Mouse (Mus musculus) heart, embryonic 11.5 days (tissue): Measurements from ENCODE around the gene Dchs2. TPM values are rescaled to one million over a fixed set of nuclear protein-coding genes. Genes with fewer than 3 reads are reported as not detected.
"Not testable (repeated sequence)": the region's sequence is repeated elsewhere in the genome, so short reads cannot be mapped to it uniquely, and the experiment has no call there.

Source experiments
- ATAC-seq: fragments of 200-750 bp; cut with Nextera tagmentation; replicated peaks from 2 replicates; pipeline ENCODE4 v1.8.0; 2017; ENCODE audit warnings: moderate library complexity; ENCODE audit not compliant: insufficient number of reproducible peaks, low FRiP score, low TSS enrichment
- H3K27ac ChIP-seq: fragments of 300-500 bp; sonication (generic); 2 replicates; pipeline ENCODE4 v1.5.1; 2014; ENCODE audit warnings: mild to moderate bottlenecking, low read depth, low read length
- H3K27me3 ChIP-seq: fragments of 300-500 bp; sonication (generic); 2 replicates; pipeline ENCODE4 v1.6.1; 2014; ENCODE audit warnings: mild to moderate bottlenecking, low read length, mixed read lengths; ENCODE audit not compliant: control insufficient read depth, insufficient read depth
- H3K36me3 ChIP-seq: fragments of 300-500 bp; sonication (generic); 2 replicates; pipeline ENCODE4 v1.6.1; 2014; ENCODE audit warnings: mild to moderate bottlenecking, low read length, moderate library complexity, mixed read lengths; ENCODE audit not compliant: control insufficient read depth, insufficient read depth
- H3K4me1 ChIP-seq: fragments of 300-500 bp; sonication (generic); 2 replicates; pipeline ENCODE4 v1.6.1; 2014; ENCODE audit warnings: low read length; ENCODE audit not compliant: control insufficient read depth, insufficient read depth
- H3K4me2 ChIP-seq: fragments of 300-500 bp; sonication (generic); 2 replicates; pipeline ENCODE4 v1.6.1; 2014; ENCODE audit warnings: mild to moderate bottlenecking, moderate library complexity
- H3K4me3 ChIP-seq: fragments of 300-500 bp; sonication (generic); 2 replicates; pipeline ENCODE4 v1.5.1; 2014; ENCODE audit warnings: low read depth, low read length
- H3K9ac ChIP-seq: fragments of 300-500 bp; sonication (generic); 2 replicates; pipeline ENCODE4 v1.6.1; 2014; ENCODE audit warnings: mild to moderate bottlenecking, low read depth, low read length, moderate library complexity
- H3K9me3 ChIP-seq: fragments of 300-500 bp; sonication (generic); replicated peaks from 2 replicates; pipeline ENCODE4 v1.6.1; 2016; ENCODE audit warnings: low read length; ENCODE audit not compliant: control insufficient read depth
- WGBS: fragments of 180-500 bp; shearing (Covaris S2); extraction: QIAGEN DNeasy Blood & Tissue Kit; methylation state at CpG from one replicate; pipeline ENCODE4 v1.1.7; 2014; ENCODE audit not compliant: insufficient replicate concordance; 5-methylcytosine and 5-hydroxymethylcytosine counted together
- polyA plus RNA-seq: library from polyadenylated mRNA; unstranded; fragments of >200 nt; fragmentation: Nextera tagmentation; extraction: Ambion mirVana; gene quantifications from 2 replicates; pipeline ENCODE4 v1.2.1, GENCODE M21; 2014

Dchs2 gene
- polyA plus RNA-seq, 1 experiment from 2014 or later = 0.16 TPM

GRCm38 (mm10) chr3:83111485-83112261 is 16.1 kb upstream of the Dchs2 start:
- 66% methylated on average over 7 of the region's 7 CpGs for WGBS
- Histone ChIP-seq H3K9me3 (no peaks in the 10 kb centered on the region), H3K4me3 (no peak overlapping the region), H3K4me1 (no peaks in the 10 kb centered on the region; the same call in 1 of the 2 replicates), H3K9ac (no peak overlapping the region), H3K36me3 (no peaks in the 10 kb centered on the region), H3K27ac (no peak overlapping the region), H3K4me2 (no peak overlapping the region), H3K27me3 (no peaks in the 10 kb centered on the region)
- ATAC-seq = no peak

- Histone ChIP-seq H3K9me3 (no peaks in the 10 kb centered on the region), H3K4me1 (no peaks in the 10 kb centered on the region; the same call in 1 of the 2 replicates), H3K27ac (no peak overlapping the region), H3K36me3 (no peaks in the 10 kb centered on the region), H3K9ac (no peak overlapping the region), H3K27me3 (no peaks in the 10 kb centered on the region), H3K4me2 (no peak overlapping the region), H3K4me3 (no peak overlapping the region)
- ATAC-seq = no peak
- 32% methylated on average over 3 of the region's 3 CpGs for WGBS
Measured at GRCm38 (mm10) chr3:83112869-83113268, 14.9 kb upstream of the Dchs2 start.

- H3K27ac ChIP-seq = no peak overlapping the region
- 55% methylated on average over 1 of the region's 1 CpGs for WGBS
- ATAC-seq = no peak
- H3K4me2 ChIP-seq = no peak overlapping the region
- H3K4me3 ChIP-seq = no peak overlapping the region
- H3K9me3 ChIP-seq = no peaks in the 10 kb centered on the region
- H3K27me3 ChIP-seq = no peaks in the 10 kb centered on the region
- H3K36me3 ChIP-seq = no peaks in the 10 kb centered on the region
- no peak overlapping the region for H3K9ac ChIP-seq
- no peaks in the 10 kb centered on the region; the same call in 1 of the 2 replicates for H3K4me1 ChIP-seq
Measured at GRCm38 (mm10) chr3:83114946-83115345, 12.8 kb upstream of the Dchs2 start.

GRCm38 (mm10) chr3:83117592-83117991 is 10.2 kb upstream of the Dchs2 start:
- H3K27ac ChIP-seq = no peak overlapping the region
- ATAC-seq = no peak
- WGBS = 75% methylated on average over 10 of the region's 10 CpGs

GRCm38 (mm10) chr3:83123945-83124344 is 3.8 kb upstream of the Dchs2 start:
- not testable (repeated sequence) for H3K36me3 ChIP-seq, H3K4me2 ChIP-seq, H3K27ac ChIP-seq, H3K4me3 ChIP-seq, H3K4me1 ChIP-seq, ATAC-seq, H3K9ac ChIP-seq, H3K9me3 ChIP-seq
- H3K27me3 ChIP-seq = peaks cover 33% of the 10 kb centered on the region
- WGBS = 92% methylated on average over 9 of the region's 9 CpGs

More at GRCm38 (mm10) chr3:83117592-83117991, 10.2 kb upstream of the Dchs2 start:
- no peak overlapping the region for H3K4me2 ChIP-seq
- no peaks in the 10 kb centered on the region for H3K27me3 ChIP-seq
- no peaks in the 10 kb centered on the region; the same call in 1 of the 2 replicates for H3K4me1 ChIP-seq
- H3K4me3 ChIP-seq = no peak overlapping the region
- H3K9me3 ChIP-seq = no peaks in the 10 kb centered on the region
- H3K36me3 ChIP-seq = no peaks in the 10 kb centered on the region
- H3K9ac ChIP-seq = no peak overlapping the region

GRCm38 (mm10) chr3:83127088-83127725 is 541 bp upstream of the Dchs2 start:
- Histone ChIP-seq H3K9ac (no peak overlapping the region), H3K4me2 (peak overlapping the region; percentile 70), H3K4me1 (peaks cover 5% of the 10 kb centered on the region), H3K4me3 (peak overlapping the region; percentile 59), H3K9me3 (no peaks in the 10 kb centered on the region), H3K27me3 (peaks cover 54% of the 10 kb centered on the region), H3K27ac (no peak overlapping the region), H3K36me3 (no peaks in the 10 kb centered on the region)
- WGBS = under 1% methylated on average over 32 of the region's 37 CpGs
- ATAC-seq = no peak

GRCm38 (mm10) chr3:83128449-83128922 is 738 bp downstream of the Dchs2 start:
- H3K9ac ChIP-seq = no peak overlapping the region
- H3K4me3 ChIP-seq = peak overlapping the region; percentile 59
- no peak overlapping the region for H3K27ac ChIP-seq
- peaks cover 56% of the 10 kb centered on the region for H3K27me3 ChIP-seq
- H3K9me3 ChIP-seq = no peaks in the 10 kb centered on the region
- 0 out of 2 replicates have a peak, but pooled peaks have one; percentile 5 for ATAC-seq
- no peaks in the 10 kb centered on the region for H3K36me3 ChIP-seq
- peaks cover 5% of the 10 kb centered on the region for H3K4me1 ChIP-seq
- under 1% methylated on average over 43 of the region's 43 CpGs for WGBS
- peak overlapping the region; percentile 70 for H3K4me2 ChIP-seq

GRCm38 (mm10) chr3:83129151-83129550 is 1.4 kb downstream of the Dchs2 start:
- H3K9me3 ChIP-seq = no peaks in the 10 kb centered on the region
- peaks cover 56% of the 10 kb centered on the region for H3K27me3 ChIP-seq
- H3K27ac ChIP-seq = no peak overlapping the region
- no peaks in the 10 kb centered on the region for H3K36me3 ChIP-seq
- peaks cover 5% of the 10 kb centered on the region for H3K4me1 ChIP-seq
- H3K9ac ChIP-seq = no peak overlapping the region
- peak overlapping the region; percentile 70 for H3K4me2 ChIP-seq
- H3K4me3 ChIP-seq = peak overlapping the region; percentile 59
- WGBS = 7% methylated on average over 20 of the region's 22 CpGs
- ATAC-seq = no peak
